Mouse (Mus musculus) G1E (cell line): ENCODE results near the gene Galt. TPM values are rescaled to one million over a fixed set of nuclear protein-coding genes. Genes with fewer than 3 reads are reported as not detected.
"Not testable (repeated sequence)": the region's sequence is repeated elsewhere in the genome, so short reads cannot be mapped to it uniquely, and the experiment has no call there.

Experiments used
- ATAC-seq: 2 replicates; pipeline ENCODE4 v1.8.0; 2016; ENCODE audit warnings: mild to moderate bottlenecking; ENCODE audit not compliant: insufficient number of reproducible peaks, poor library complexity, low FRiP score, severe bottlenecking; ENCODE audit errors: extremely low read depth
- DNase-seq: peaks from one replicate; pipeline ENCODE4 v3.0.0; 2012; ENCODE audit warnings: low spot score
- H3K27me3 ChIP-seq: 2 replicates; pipeline ENCODE4 v1.6.1; 2012; ENCODE audit warnings: mild to moderate bottlenecking, low read length, inconsistent platforms; ENCODE audit not compliant: insufficient read depth
- H3K36me3 ChIP-seq: replicated peaks from 2 replicates; pipeline ENCODE3; 2012; ENCODE audit warnings: mild to moderate bottlenecking, inconsistent platforms
- H3K4me1 ChIP-seq: 2 replicates; pipeline ENCODE4 v1.6.1; 2012; ENCODE audit warnings: low read depth, low read length, inconsistent platforms, mixed read lengths; ENCODE audit not compliant: insufficient read depth
- H3K4me3 ChIP-seq: 2 replicates; pipeline ENCODE4 v1.5.1; 2012; ENCODE audit warnings: low read depth, mild to moderate bottlenecking, inconsistent platforms, low read length, moderate library complexity, mixed read lengths
- H3K9me3 ChIP-seq: replicated peaks from 2 replicates; pipeline ENCODE4 v1.6.1; 2012; ENCODE audit warnings: inconsistent platforms
- CTCF ChIP-seq: IDR thresholded peaks from 2 replicates; pipeline ENCODE4 v1.5.1; 2012; ENCODE audit warnings: low read depth, low read length, inconsistent platforms, mixed read lengths
- GATA1 ChIP-seq: IDR thresholded peaks from 2 replicates; pipeline ENCODE4 v1.6.1; 2012; ENCODE audit warnings: borderline replicate concordance, low read length, inconsistent platforms, mixed read lengths
- GATA2 ChIP-seq: IDR thresholded peaks from 2 replicates; pipeline ENCODE4 v1.6.1; 2012; ENCODE audit warnings: low read depth, low read length, inconsistent platforms, borderline replicate concordance
- POLR2AphosphoS5 ChIP-seq: IDR thresholded peaks from 2 replicates; pipeline ENCODE4 v1.6.1; 2012; ENCODE audit warnings: low read depth, low read length, inconsistent platforms; ENCODE audit not compliant: insufficient replicate concordance
- TAL1 ChIP-seq: conservative IDR thresholded peaks from 2 replicates; pipeline ENCODE4 v1.6.1; 2012; ENCODE audit warnings: low read depth, low read length, inconsistent platforms, mixed read lengths
- polyA plus RNA-seq: library from polyadenylated mRNA; stranded (reverse); fragments of >175 nt; gene quantifications from 2 replicates; pipeline ENCODE4 v1.2.3, GENCODE M21; 2012
- total RNA-seq, 2 experiments: library from RNA; stranded (forward) in 1 of 2; stranded (reverse) in 1 of 2; fragments of 200-1000 nt in 1 of 2; fragments of >200 nt in 1 of 2; fragmentation: Nextera tagmentation in 1 of 2; gene quantifications; 2 replicates each; pipeline ENCODE4 v1.2.3; 2014 to 2017

The Galt gene
- total and polyA plus RNA-seq, 3 experiments: 34.2 to 58.2 (median 52.4) TPM

GRCm38 (mm10) chr4:41760288-41760721 lies 5.3 kb downstream of the Galt start:
- peaks cover 41% of the 10 kb centered on the region for H3K36me3 ChIP-seq
- TF ChIP-seq GATA2 (no peak), POLR2AphosphoS5 (no peak), CTCF (no peak), TAL1 (no peak), GATA1 (no peak)

GRCm38 (mm10) chr4:41760911-41761310 lies 5.9 kb downstream of the Galt start:
- Histone ChIP-seq H3K4me1 (peaks cover 47% of the 10 kb centered on the region), H3K36me3 (peaks cover 41% of the 10 kb centered on the region), H3K27me3 (no peaks in the 10 kb centered on the region), H3K9me3 (no peaks in the 10 kb centered on the region), H3K4me3 (peak overlapping the region; percentile 62; the same call in 1 of the 2 replicates)
- DNase-seq (peak; percentile 10), ATAC-seq (no peak)
- TF ChIP-seq CTCF (no peak), GATA2 (no peak), GATA1 (no peak), TAL1 (no peak), POLR2AphosphoS5 (no peak)

More at GRCm38 (mm10) chr4:41760288-41760721, 5.3 kb downstream of the Galt start:
- DNase-seq (peak; percentile 91), ATAC-seq (peak; percentile 89)
- Histone ChIP-seq H3K9me3 (no peaks in the 10 kb centered on the region), H3K4me1 (peaks cover 51% of the 10 kb centered on the region), H3K4me3 (peak overlapping the region; percentile 62; the same call in 1 of the 2 replicates), H3K27me3 (no peaks in the 10 kb centered on the region)

GRCm38 (mm10) chr4:41761680-41762079 lies 6.7 kb downstream of the Galt start:
- Histone ChIP-seq H3K27me3 (no peaks in the 10 kb centered on the region), H3K9me3 (no peaks in the 10 kb centered on the region), H3K4me3 (no peak overlapping the region), H3K4me1 (peaks cover 40% of the 10 kb centered on the region), H3K36me3 (peaks cover 35% of the 10 kb centered on the region)
- TF ChIP-seq GATA2: no peak
- no peak for DNase-seq
- ATAC-seq: no peak

- Histone ChIP-seq H3K27me3 (no peaks in the 10 kb centered on the region), H3K9me3 (no peaks in the 10 kb centered on the region), H3K4me3 (no peak overlapping the region), H3K4me1 (peaks cover 35% of the 10 kb centered on the region), H3K36me3 (peaks cover 30% of the 10 kb centered on the region)
- no peak for ATAC-seq
- DNase-seq: no peak
- no peak for TF ChIP-seq CTCF
- no peak for TF ChIP-seq GATA1
- no peak for TF ChIP-seq GATA2
- TF ChIP-seq TAL1: no peak
These were observed 7.2 kb downstream of the Galt start for GRCm38 (mm10) chr4:41762099-41762687.

- H3K4me3 ChIP-seq, DNase-seq, H3K27me3 ChIP-seq, ATAC-seq, H3K9me3 ChIP-seq: not testable (repeated sequence)
- H3K4me1 ChIP-seq: peaks cover 32% of the 10 kb centered on the region
- H3K36me3 ChIP-seq: peaks cover 25% of the 10 kb centered on the region
These were observed 7.7 kb downstream of the Galt start for GRCm38 (mm10) chr4:41762688-41763114.

GRCm38 (mm10) chr4:41763176-41763575 lies 8.1 kb downstream of the Galt start:
- not testable (repeated sequence) for H3K27me3 ChIP-seq, H3K4me3 ChIP-seq, ATAC-seq, H3K9me3 ChIP-seq, DNase-seq
- H3K36me3 ChIP-seq: peaks cover 20% of the 10 kb centered on the region
- peaks cover 32% of the 10 kb centered on the region for H3K4me1 ChIP-seq

- H3K27me3 ChIP-seq, DNase-seq, ATAC-seq, H3K4me3 ChIP-seq, H3K36me3 ChIP-seq, H3K4me1 ChIP-seq, H3K9me3 ChIP-seq: not testable (repeated sequence)
These were observed 12.3 kb downstream of the Galt start for GRCm38 (mm10) chr4:41767301-41767700.

- H3K4me3 ChIP-seq, H3K27me3 ChIP-seq, H3K4me1 ChIP-seq, H3K36me3 ChIP-seq, DNase-seq, H3K9me3 ChIP-seq, ATAC-seq: not testable (repeated sequence)
These were observed 17.9 kb downstream of the Galt start for GRCm38 (mm10) chr4:41772946-41773345.

GRCm38 (mm10) chr4:41773502-41773901 lies 18.5 kb downstream of the Galt start:
- DNase-seq, H3K4me3 ChIP-seq: not testable (repeated sequence)

GRCm38 (mm10) chr4:41774002-41774401 lies 19.0 kb downstream of the Galt start, which contains the start of gene Ccl27a:
TSS of gene Ccl27a (minus strand) at chr4:41774247.
- DNase-seq, H3K27me3 ChIP-seq, H3K4me3 ChIP-seq, ATAC-seq, H3K4me1 ChIP-seq, H3K36me3 ChIP-seq, H3K9me3 ChIP-seq: not testable (repeated sequence)

More at GRCm38 (mm10) chr4:41773502-41773901, 18.5 kb downstream of the Galt start:
- ATAC-seq, H3K9me3 ChIP-seq, H3K36me3 ChIP-seq, H3K27me3 ChIP-seq, H3K4me1 ChIP-seq: not testable (repeated sequence)

- H3K9me3 ChIP-seq, ATAC-seq, H3K36me3 ChIP-seq, H3K4me1 ChIP-seq, H3K27me3 ChIP-seq, DNase-seq, H3K4me3 ChIP-seq: not testable (repeated sequence)
These were observed 19.5 kb downstream of the Galt start for GRCm38 (mm10) chr4:41774506-41774905.
